Mouse (Mus musculus): ENCODE results near the gene Bcar1.

Gene Bcar1

GRCm38 (mm10) chr8:111743792-111744696 is at the start of gene Bcar1:
Bcar1 (minus strand) TSS chr8:111743809.
- DNase-seq, result peak; percentile 93

- no peak for DNase-seq
These were observed 46.0 kb upstream of the Bcar1 start for GRCm38 (mm10) chr8:111789639-111790038.

- DNase-seq, result no peak
These were observed 45.6 kb upstream of the Bcar1 start for GRCm38 (mm10) chr8:111789200-111789599.

- DNase-seq, result no peak
These were observed 44.9 kb upstream of the Bcar1 start for GRCm38 (mm10) chr8:111788497-111788896.

GRCm38 (mm10) chr8:111788085-111788484 is 44.5 kb upstream of the Bcar1 start:
- no peak for DNase-seq

GRCm38 (mm10) chr8:111787683-111788082 is 44.1 kb upstream of the Bcar1 start:
- DNase-seq, result no peak

GRCm38 (mm10) chr8:111786701-111787588 is 43.3 kb upstream of the Bcar1 start:
- DNase-seq, result no peak

- DNase-seq, result no peak
These were observed 42.5 kb upstream of the Bcar1 start for GRCm38 (mm10) chr8:111786116-111786515.

GRCm38 (mm10) chr8:111782671-111783394 is 39.2 kb upstream of the Bcar1 start:
- DNase-seq, result no peak

GRCm38 (mm10) chr8:111782161-111782560 is 38.6 kb upstream of the Bcar1 start:
- no peak for DNase-seq

- DNase-seq, result no peak
These were observed 37.3 kb upstream of the Bcar1 start for GRCm38 (mm10) chr8:111780697-111781424.

- DNase-seq, result peak; percentile 62
These were observed 36.1 kb upstream of the Bcar1 start for GRCm38 (mm10) chr8:111779690-111780089.

GRCm38 (mm10) chr8:111778801-111779200 is 35.2 kb upstream of the Bcar1 start:
- no peak for DNase-seq

- no peak for DNase-seq
These were observed 32.9 kb upstream of the Bcar1 start for GRCm38 (mm10) chr8:111776492-111776891.

GRCm38 (mm10) chr8:111775766-111776165 is 32.2 kb upstream of the Bcar1 start:
- no peak for DNase-seq

- no peak for DNase-seq
These were observed 29.9 kb upstream of the Bcar1 start for GRCm38 (mm10) chr8:111773476-111773875.

- no peak for DNase-seq
These were observed 29.4 kb upstream of the Bcar1 start for GRCm38 (mm10) chr8:111773057-111773456.

GRCm38 (mm10) chr8:111772083-111772482 is 28.5 kb upstream of the Bcar1 start:
- no peak for DNase-seq

- no peak for DNase-seq
These were observed 28.0 kb upstream of the Bcar1 start for GRCm38 (mm10) chr8:111771625-111772020.

- no peak for DNase-seq
These were observed 27.5 kb upstream of the Bcar1 start for GRCm38 (mm10) chr8:111770958-111771624.

- peak; percentile 51 for DNase-seq
These were observed 26.3 kb upstream of the Bcar1 start for GRCm38 (mm10) chr8:111769764-111770428.

Data from kidney, postnatal 14 days (tissue).